Mouse (Mus musculus) G1E (cell line): Measurements from ENCODE around the gene Rsph1.

ENCODE experiments used
- CTCF ChIP-seq: IDR thresholded peaks from 2 replicates; pipeline ENCODE4 v1.5.1; 2012; ENCODE audit warnings: low read depth, low read length, inconsistent platforms, mixed read lengths
- GATA1 ChIP-seq: IDR thresholded peaks from 2 replicates; pipeline ENCODE4 v1.6.1; 2012; ENCODE audit warnings: borderline replicate concordance, low read length, inconsistent platforms, mixed read lengths
- POLR2AphosphoS5 ChIP-seq: IDR thresholded peaks from 2 replicates; pipeline ENCODE4 v1.6.1; 2012; ENCODE audit warnings: low read depth, low read length, inconsistent platforms; ENCODE audit not compliant: insufficient replicate concordance
- TAL1 ChIP-seq: conservative IDR thresholded peaks from 2 replicates; pipeline ENCODE4 v1.6.1; 2012; ENCODE audit warnings: low read depth, low read length, inconsistent platforms, mixed read lengths

- TF ChIP-seq CTCF (no peak), POLR2AphosphoS5 (no peak), GATA1 (no peak), TAL1 (no peak)
Measured at GRCm38 (mm10) chr17:31267138-31267537, 10.0 kb downstream of the Rsph1 start.
